Mouse (Mus musculus): ENCODE data around the gene Gm8298.
"Not testable (repeated sequence)": the region's sequence is repeated elsewhere in the genome, so short reads cannot be mapped to it uniquely, and the experiment has no call there.

Gm8298 gene

GRCm38 (mm10) chr3:59860751-59861150 lies at the start of gene Gm8298:
Gm8298 (plus strand) TSS chr3:59861051.
- no peak for DNase-seq

- no peak for DNase-seq
Measured at GRCm38 (mm10) chr3:59813169-59813568, 47.7 kb upstream of the Gm8298 start.

- peak; percentile 65 to 66 for DNase-seq
Measured at GRCm38 (mm10) chr3:59870765-59871164, 9.9 kb downstream of the Gm8298 start.

- DNase-seq: not testable (repeated sequence)
Measured at GRCm38 (mm10) chr3:59877601-59878000, 16.8 kb downstream of the Gm8298 start.

- not testable (repeated sequence) for DNase-seq
Measured at GRCm38 (mm10) chr3:59879801-59880554, 19.1 kb downstream of the Gm8298 start.

- no peak for DNase-seq
Measured at GRCm38 (mm10) chr3:59893276-59893675, 32.4 kb downstream of the Gm8298 start.

- DNase-seq: no peak
Measured at GRCm38 (mm10) chr3:59924914-59925313, 64.1 kb downstream of the Gm8298 start, which contains the start of gene C130079G13Rik. C130079G13Rik (plus strand) TSS chr3:59925214.

Measured in kidney, postnatal 4 days (tissue).